Mouse (Mus musculus) layer of hippocampus, postnatal 14 days (tissue): ENCODE measurements around the gene Nudt4. TPM values are rescaled to one million over a fixed set of nuclear protein-coding genes. Genes with fewer than 3 reads are reported as not detected.

Experiments
- DNase-seq, 2 experiments: peaks; one replicate each; pipeline ENCODE4 v3.0.0; 2021 to 2022; ENCODE audit warnings: low spot score in 2 of 2, mixed read lengths in 1 of 2
- total RNA-seq, 2 experiments: library from RNA; stranded (reverse); gene quantifications; 2 replicates each; pipeline ENCODE4 v1.2.3; 2021

Nudt4 gene
- total RNA-seq, 2 experiments from 2014 or later = 86.1 to 89.8 TPM

- peak in 1 of 2 experiments; percentile 77 for DNase-seq
Observed at GRCm38 (mm10) chr10:95542916-95543315, 21.0 kb downstream of the Nudt4 start.

- no peak for DNase-seq
Observed at GRCm38 (mm10) chr10:95539841-95540240, 24.1 kb downstream of the Nudt4 start.

GRCm38 (mm10) chr10:95539260-95539659 is 24.7 kb downstream of the Nudt4 start:
- no peak for DNase-seq

- DNase-seq = no peak
Observed at GRCm38 (mm10) chr10:95536222-95536541, 27.8 kb downstream of the Nudt4 start.

GRCm38 (mm10) chr10:95535399-95536221 is 28.3 kb downstream of the Nudt4 start:
- no peak for DNase-seq

GRCm38 (mm10) chr10:95533382-95533781 is 30.6 kb downstream of the Nudt4 start:
- no peak for DNase-seq

- DNase-seq = no peak
Observed at GRCm38 (mm10) chr10:95532916-95533315, 31.0 kb downstream of the Nudt4 start.

GRCm38 (mm10) chr10:95530551-95531121 is 33.3 kb downstream of the Nudt4 start:
- DNase-seq = no peak

- DNase-seq = no peak
Observed at GRCm38 (mm10) chr10:95526495-95527122, 37.3 kb downstream of the Nudt4 start.

- DNase-seq = no peak
Observed at GRCm38 (mm10) chr10:95525871-95526270, 38.1 kb downstream of the Nudt4 start.

- no peak for DNase-seq
Observed at GRCm38 (mm10) chr10:95525037-95525675, 38.8 kb downstream of the Nudt4 start.

GRCm38 (mm10) chr10:95517656-95518055 is 46.3 kb downstream of the Nudt4 start:
- no peak for DNase-seq

GRCm38 (mm10) chr10:95515293-95515931 is 48.5 kb downstream of the Nudt4 start:
- peak in 1 of 2 experiments; percentile 18 for DNase-seq

GRCm38 (mm10) chr10:95514656-95515292 is 49.2 kb downstream of the Nudt4 start, which contains the start of gene Ube2n:
Gene Ube2n (plus strand): TSS chr10:95515145.
- DNase-seq = peak; percentile 97 to 99

GRCm38 (mm10) chr10:95513768-95514556 is 50.0 kb downstream of the Nudt4 start:
- no peak for DNase-seq

GRCm38 (mm10) chr10:95512635-95513034 is 51.3 kb downstream of the Nudt4 start:
- DNase-seq = no peak

- no peak for DNase-seq
Observed at GRCm38 (mm10) chr10:95509263-95509662, 54.7 kb downstream of the Nudt4 start.

- no peak for DNase-seq
Observed at GRCm38 (mm10) chr10:95508793-95509192, 55.2 kb downstream of the Nudt4 start.

- DNase-seq = no peak
Observed at GRCm38 (mm10) chr10:95508126-95508525, 55.8 kb downstream of the Nudt4 start.

GRCm38 (mm10) chr10:95504341-95504740 is 59.6 kb downstream of the Nudt4 start:
- no peak for DNase-seq
